Mouse (Mus musculus): Measurements from ENCODE around the gene Gfy. TPM values are rescaled to one million over a fixed set of nuclear protein-coding genes. Genes with fewer than 3 reads are reported as not detected.

Gfy gene
- not detected in 2 replicates for polyA plus RNA-seq (2015; fragmentation: Nextera tagmentation; extraction: Ambion mirVana)

GRCm38 (mm10) chr7:45179469-45179868 is at the start of gene Gfy:
TSS of gene Gfy (minus strand) at chr7:45179569.

GRCm38 (mm10) chr7:45215673-45216441 is 36.5 kb upstream of the Gfy start, which contains the start of gene Tead2:
TSS of gene Tead2 (plus strand) at chr7:45215753.

GRCm38 (mm10) chr7:45211851-45212251 is 32.5 kb upstream of the Gfy start, which contains the start of gene Dkkl1:
TSS of gene Dkkl1 (minus strand) at chr7:45212147.

GRCm38 (mm10) chr7:45204380-45205143 is 25.2 kb upstream of the Gfy start, which contains the start of gene Ccdc155:
TSS of gene Ccdc155 (minus strand) at chr7:45204892.

GRCm38 (mm10) chr7:45180896-45181477 is 1.6 kb upstream of the Gfy start, which contains the start of gene Pth2:
TSS of gene Pth2 (plus strand) at chr7:45180995.

GRCm38 (mm10) chr7:45163735-45164490 is 15.5 kb downstream of the Gfy start, which contains the start of gene Slc17a7:
TSS of gene Slc17a7 (plus strand) at chr7:45163949.

GRCm38 (mm10) chr7:45154096-45154992 is 25.0 kb downstream of the Gfy start, which contains the start of the genes Pih1d1 and Aldh16a1:
TSS of gene Pih1d1 (plus strand) at chr7:45154303.
TSS of gene Aldh16a1 (minus strand) at chr7:45154584.

GRCm38 (mm10) chr7:45135993-45136567 is 43.3 kb downstream of the Gfy start, which contains the start of the genes Gm45713 and Flt3l:
TSS of gene Gm45713 (minus strand) at chr7:45136231.
TSS of gene Flt3l (minus strand) at chr7:45136432.

GRCm38 (mm10) chr7:45128624-45129246 is 50.6 kb downstream of the Gfy start, which contains the start of gene Rpl13a:
TSS of gene Rpl13a (minus strand) at chr7:45128761.

Small RNA genes lying within 50 kb of the gene (microRNA-seq; reads per million reads assigned to microRNA genes)
- 17.9 reads per million, percentile 24 among the genes with 10 or more reads in this experiment for gene Mir5121 (ENCODE audit: borderline replicate concordance, insufficient number of aligned reads)
- gene Mir7055 (ENCODE audit: borderline replicate concordance, insufficient number of aligned reads): not detected

Other genes starting within 250 kb of the Gfy start
- gene Tsks, start 236.4 kb downstream of the Gfy start, polyA plus RNA-seq (2015; fragmentation: Nextera tagmentation; extraction: Ambion mirVana): 0.17 and 0.46 TPM in 2 replicates
- gene Cpt1c, start 204.7 kb downstream of the Gfy start, polyA plus RNA-seq (2015; fragmentation: Nextera tagmentation; extraction: Ambion mirVana): 23.0 and 24.9 TPM in 2 replicates
- 247 and 271 TPM in 2 replicates for gene Prmt1, start 193.0 kb downstream of the Gfy start, polyA plus RNA-seq (2015; fragmentation: Nextera tagmentation; extraction: Ambion mirVana)
- 56.9 and 79.7 TPM in 2 replicates for gene Irf3, start 181.9 kb downstream of the Gfy start, polyA plus RNA-seq (2015; fragmentation: Nextera tagmentation; extraction: Ambion mirVana)
- 16.6 and 25.4 TPM in 2 replicates for gene Bcl2l12, start 180.9 kb downstream of the Gfy start, polyA plus RNA-seq (2015; fragmentation: Nextera tagmentation; extraction: Ambion mirVana)
- 25.1 and 26.8 TPM in 2 replicates for gene Scaf1, start 163.2 kb downstream of the Gfy start, polyA plus RNA-seq (2015; fragmentation: Nextera tagmentation; extraction: Ambion mirVana)
- 69.9 and 80.5 TPM in 2 replicates for gene Rras, start 161.6 kb downstream of the Gfy start, polyA plus RNA-seq (2015; fragmentation: Nextera tagmentation; extraction: Ambion mirVana)
- 4.1 and 6.1 TPM in 2 replicates for gene Prr12, start 126.7 kb downstream of the Gfy start, polyA plus RNA-seq (2015; fragmentation: Nextera tagmentation; extraction: Ambion mirVana)
- gene Nosip, start 117.1 kb downstream of the Gfy start, polyA plus RNA-seq (2015; fragmentation: Nextera tagmentation; extraction: Ambion mirVana): 72.0 and 75.6 TPM in 2 replicates
- gene Prrg2, start 116.9 kb downstream of the Gfy start, polyA plus RNA-seq (2015; fragmentation: Nextera tagmentation; extraction: Ambion mirVana): 21.2 and 23.8 TPM in 2 replicates
- gene Rcn3, start 87.3 kb downstream of the Gfy start, polyA plus RNA-seq (2015; fragmentation: Nextera tagmentation; extraction: Ambion mirVana): 173 and 202 TPM in 2 replicates
- gene Fcgrt, start 75.7 kb downstream of the Gfy start, polyA plus RNA-seq (2015; fragmentation: Nextera tagmentation; extraction: Ambion mirVana): 193 and 264 TPM in 2 replicates
- 1,100 and 1,135 TPM in 2 replicates for gene Rps11, start 55.1 kb downstream of the Gfy start, polyA plus RNA-seq (2015; fragmentation: Nextera tagmentation; extraction: Ambion mirVana)
- 1,896 and 3,552 TPM in 2 replicates for gene Rpl13a, start 50.8 kb downstream of the Gfy start, polyA plus RNA-seq (2015; fragmentation: Nextera tagmentation; extraction: Ambion mirVana)
- 1.4 and 2.1 TPM in 2 replicates for gene Gm45713, start 43.3 kb downstream of the Gfy start, polyA plus RNA-seq (2015; fragmentation: Nextera tagmentation; extraction: Ambion mirVana)
- 6.1 and 11.0 TPM in 2 replicates for gene Flt3l, start 43.1 kb downstream of the Gfy start, polyA plus RNA-seq (2015; fragmentation: Nextera tagmentation; extraction: Ambion mirVana)
- 67.2 and 75.8 TPM in 2 replicates for gene Pih1d1, start 25.3 kb downstream of the Gfy start, polyA plus RNA-seq (2015; fragmentation: Nextera tagmentation; extraction: Ambion mirVana)
- 25.3 and 34.0 TPM in 2 replicates for gene Aldh16a1, start 25.0 kb downstream of the Gfy start, polyA plus RNA-seq (2015; fragmentation: Nextera tagmentation; extraction: Ambion mirVana)
- 0.11 and 0.16 TPM in 2 replicates for gene Slc17a7, start 15.6 kb downstream of the Gfy start, polyA plus RNA-seq (2015; fragmentation: Nextera tagmentation; extraction: Ambion mirVana)
- not detected in 2 replicates for gene Pth2, start 1.4 kb upstream of the Gfy start, polyA plus RNA-seq (2015; fragmentation: Nextera tagmentation; extraction: Ambion mirVana)
- gene Ccdc155, start 25.3 kb upstream of the Gfy start, polyA plus RNA-seq (2015; fragmentation: Nextera tagmentation; extraction: Ambion mirVana): 0.30 and 0.47 TPM in 2 replicates
- 1.6 and 1.8 TPM in 2 replicates for gene Dkkl1, start 32.6 kb upstream of the Gfy start, polyA plus RNA-seq (2015; fragmentation: Nextera tagmentation; extraction: Ambion mirVana)
- 28.7 and 32.9 TPM in 2 replicates for gene Tead2, start 36.2 kb upstream of the Gfy start, polyA plus RNA-seq (2015; fragmentation: Nextera tagmentation; extraction: Ambion mirVana)
- 3.9 and 5.3 TPM in 2 replicates for gene Cd37, start 59.5 kb upstream of the Gfy start, polyA plus RNA-seq (2015; fragmentation: Nextera tagmentation; extraction: Ambion mirVana)
- gene Slc6a16, start 61.5 kb upstream of the Gfy start, polyA plus RNA-seq (2015; fragmentation: Nextera tagmentation; extraction: Ambion mirVana): 0.08 TPM in 1 of 2 replicates, not detected in the other
- not detected in 2 replicates for gene Slc6a21, start 97.9 kb upstream of the Gfy start, polyA plus RNA-seq (2015; fragmentation: Nextera tagmentation; extraction: Ambion mirVana)
- 12.4 and 14.0 TPM in 2 replicates for gene Trpm4, start 154.2 kb upstream of the Gfy start, polyA plus RNA-seq (2015; fragmentation: Nextera tagmentation; extraction: Ambion mirVana)
- gene Hrc, start 155.7 kb upstream of the Gfy start, polyA plus RNA-seq (2015; fragmentation: Nextera tagmentation; extraction: Ambion mirVana): 0.54 and 1.4 TPM in 2 replicates
- 2.6 and 3.3 TPM in 2 replicates for gene Ppfia3, start 187.4 kb upstream of the Gfy start, polyA plus RNA-seq (2015; fragmentation: Nextera tagmentation; extraction: Ambion mirVana)
- 3.1 and 3.2 TPM in 2 replicates for gene Lin7b, start 191.0 kb upstream of the Gfy start, polyA plus RNA-seq (2015; fragmentation: Nextera tagmentation; extraction: Ambion mirVana)
- gene Snrnp70, start 216.2 kb upstream of the Gfy start, polyA plus RNA-seq (2015; fragmentation: Nextera tagmentation; extraction: Ambion mirVana): 67.6 and 113 TPM in 2 replicates
- 0.06 and 0.09 TPM in 2 replicates for gene Kcna7, start 226.1 kb upstream of the Gfy start, polyA plus RNA-seq (2015; fragmentation: Nextera tagmentation; extraction: Ambion mirVana)
- 0.44 and 0.46 TPM in 2 replicates for gene Ntf5, start 234.1 kb upstream of the Gfy start, polyA plus RNA-seq (2015; fragmentation: Nextera tagmentation; extraction: Ambion mirVana)
- not detected in 2 replicates for gene Lhb, start 241.3 kb upstream of the Gfy start, polyA plus RNA-seq (2015; fragmentation: Nextera tagmentation; extraction: Ambion mirVana)

All from adrenal gland, postnatal 0 days (tissue).